ENCODE assay signal across 8 mouse cellular contexts in genomic region chr11:70239541-70240279, GRCm38 (mm10). TPM values are rescaled to one million over a fixed set of nuclear protein-coding genes. Genes with fewer than 3 reads are reported as not detected.
DNase-seq lines count a peak whose midpoint lies in the region; ATAC-seq lines count a peak whose summit lies in the region.

Gene Gm21988, minus strand, starts transcription at chr11:70239830.
Gene Rnasek, minus strand, starts transcription at chr11:70239842.

- DNase-seq in CD4-positive helper T cell, adult 2 months (ENCODE audit: low read depth, low spot score): peak; percentile 88
- DNase-seq in brain, adult 2 months (ENCODE audit: low read depth, low spot score): peak; percentile 96
- peak; percentile 89 for DNase-seq in kidney, postnatal 14 days
- DNase-seq in liver, embryonic 13.5 days: peak; percentile 76
- DNase-seq in natural killer cell, adult 2 months (ENCODE audit: low spot score in 2 of 2): peak; percentile 83 to 86

- no peaks in the 10 kb centered on the region for H3K9me3 ChIP-seq in erythroblast, embryonic 14.5 days (ENCODE audit: control insufficient read depth, low read length)
- no peaks in the 10 kb centered on the region for H3K9me3 ChIP-seq in heart, embryonic 15.5 days (replicated peaks)
- H3K9me3 ChIP-seq in liver, embryonic 13.5 days (replicated peaks): no peaks in the 10 kb centered on the region
- H3K9me3 ChIP-seq in stomach, embryonic 14.5 days (ENCODE audit: control insufficient read depth, low read depth, low read length): no peaks in the 10 kb centered on the region

- WGBS in heart, embryonic 15.5 days: under 1% methylated on average over 26 of the region's 35 CpGs
- WGBS in liver, embryonic 13.5 days (ENCODE audit: insufficient replicate concordance): under 1% methylated on average over 31 of the region's 35 CpGs
- under 1% methylated on average over 29 of the region's 35 CpGs for WGBS in stomach, embryonic 14.5 days

- peak within 1 kb of the TSS; percentile 93 for H3K27ac ChIP-seq in heart, embryonic 15.5 days
- peak within 1 kb of the TSS; percentile 96 for H3K27ac ChIP-seq in liver, embryonic 13.5 days
- peak within 1 kb of the TSS; percentile 34 for H3K27ac ChIP-seq in stomach, embryonic 14.5 days (ENCODE audit: low read length)

- H3K4me3 ChIP-seq in erythroblast, embryonic 14.5 days (replicated peaks): peak within 1 kb of the TSS; percentile 88
- H3K4me3 ChIP-seq in heart, embryonic 15.5 days: peak within 1 kb of the TSS; percentile 93
- H3K4me3 ChIP-seq in liver, embryonic 13.5 days (replicated peaks): peak within 1 kb of the TSS; percentile 95
- H3K4me3 ChIP-seq in stomach, embryonic 14.5 days (ENCODE audit: low read depth, low read length): peak within 1 kb of the TSS; percentile 64

- peak within 1 kb of the TSS; percentile 90 for H3K4me2 ChIP-seq in heart, embryonic 15.5 days
- H3K4me2 ChIP-seq in liver, embryonic 13.5 days: peak within 1 kb of the TSS; percentile 95
- H3K4me2 ChIP-seq in stomach, embryonic 14.5 days (replicated peaks; ENCODE audit: low read depth, low read length): peak within 1 kb of the TSS; percentile 96

- H3K4me1 ChIP-seq in erythroblast, embryonic 14.5 days (ENCODE audit: control insufficient read depth): peaks cover 56% of the 10 kb centered on the region
- H3K4me1 ChIP-seq in heart, embryonic 15.5 days (replicated peaks): peaks cover 27% of the 10 kb centered on the region
- peaks cover 42% of the 10 kb centered on the region for H3K4me1 ChIP-seq in liver, embryonic 13.5 days (replicated peaks)
- peaks cover 18% of the 10 kb centered on the region for H3K4me1 ChIP-seq in stomach, embryonic 14.5 days (ENCODE audit: control insufficient read depth, insufficient read depth, low read length)

- ATAC-seq in heart, embryonic 15.5 days (replicated peaks; ENCODE audit: insufficient number of reproducible peaks, insufficient read depth, low FRiP score, low read depth): peak; percentile 33
- peak; percentile 15 for ATAC-seq in liver, embryonic 13.5 days (ENCODE audit: low read depth)
- 0 out of 2 replicates have a peak, but pooled peaks have one; percentile 29 for ATAC-seq in stomach, embryonic 14.5 days (ENCODE audit: insufficient number of reproducible peaks, insufficient read depth, low FRiP score, low read depth)

- peaks cover 26% of the 10 kb centered on the region for H3K36me3 ChIP-seq in erythroblast, embryonic 14.5 days (ENCODE audit: control insufficient read depth)
- peaks cover 11% of the 10 kb centered on the region; the same call in 1 of the 2 replicates for H3K36me3 ChIP-seq in heart, embryonic 15.5 days
- peaks cover 15% of the 10 kb centered on the region for H3K36me3 ChIP-seq in liver, embryonic 13.5 days
- peaks cover 6% of the 10 kb centered on the region for H3K36me3 ChIP-seq in stomach, embryonic 14.5 days (ENCODE audit: control insufficient read depth, insufficient read depth, low read length)

- H3K9ac ChIP-seq in heart, embryonic 15.5 days: peak within 1 kb of the TSS; percentile 94
- peak within 1 kb of the TSS; percentile 97 for H3K9ac ChIP-seq in liver, embryonic 13.5 days
- peak within 1 kb of the TSS; percentile 58 for H3K9ac ChIP-seq in stomach, embryonic 14.5 days (replicated peaks; ENCODE audit: low read depth, low read length)

- H3K27me3 ChIP-seq in erythroblast, embryonic 14.5 days (ENCODE audit: control insufficient read depth): peaks cover 9% of the 10 kb centered on the region
- 0 out of 2 replicates have a peak, but pooled peaks cover 3% of the 10 kb centered on the region for H3K27me3 ChIP-seq in heart, embryonic 15.5 days
- H3K27me3 ChIP-seq in liver, embryonic 13.5 days: peaks cover 3% of the 10 kb centered on the region; the same call in 1 of the 2 replicates
- H3K27me3 ChIP-seq in stomach, embryonic 14.5 days (ENCODE audit: control insufficient read depth, insufficient read depth, low read length): no peaks in the 10 kb centered on the region

RNA-seq across cellular contexts. Expression of gene Gm21988, which starts in this region (rescaled TPM):
- polyA plus RNA-seq in erythroblast, embryonic 14.5 days (2012): 4.0 and 6.0 TPM in 2 replicates
- 7.3 and 10.3 TPM in 2 replicates for polyA plus RNA-seq in heart, embryonic 15.5 days (2015; fragmentation: Nextera tagmentation; extraction: Ambion mirVana)
- 6.5 and 7.1 TPM in 2 replicates for polyA plus RNA-seq in liver, embryonic 13.5 days (2015; fragmentation: Nextera tagmentation; extraction: Ambion mirVana)
- 9.2 and 13.3 TPM in 2 replicates for polyA plus RNA-seq in stomach, embryonic 14.5 days (2014; fragmentation: Nextera tagmentation; extraction: Ambion mirVana)

RNA-seq across cellular contexts. Expression of gene Rnasek, which starts in this region (rescaled TPM):
- polyA plus RNA-seq in erythroblast, embryonic 14.5 days (2012): 23.7 and 29.0 TPM in 2 replicates
- 198 and 215 TPM in 2 replicates for polyA plus RNA-seq in heart, embryonic 15.5 days (2015; fragmentation: Nextera tagmentation; extraction: Ambion mirVana)
- polyA plus RNA-seq in liver, embryonic 13.5 days (2015; fragmentation: Nextera tagmentation; extraction: Ambion mirVana): 155 and 175 TPM in 2 replicates
- 157 and 164 TPM in 2 replicates for polyA plus RNA-seq in stomach, embryonic 14.5 days (2014; fragmentation: Nextera tagmentation; extraction: Ambion mirVana)

Comparison
In these comparisons a context has a peak if more than half of its experiments do, and no peak if none do; other contexts are left out.
1. Peak in every context shown above with its lines: DNase-seq, ATAC-seq, H3K4me3 ChIP-seq and H3K27ac ChIP-seq.
2. H3K27ac ChIP-seq: peak in every context shown above with its lines; median percentile 96 in liver, embryonic 13.5 days; 93 in heart, embryonic 15.5 days; 34 in stomach, embryonic 14.5 days.